Mouse (Mus musculus) ES-E14 (cell line): ENCODE measurements around the gene Vgf.

ENCODE experiments used
- MAFK ChIP-seq: IDR thresholded peaks from 2 replicates; pipeline ENCODE4 v1.6.1; 2014; ENCODE audit warnings: mild to moderate bottlenecking, low read depth, low read length, inconsistent platforms; ENCODE audit not compliant: insufficient read depth
- ZC3H11A ChIP-seq: IDR thresholded peaks from 2 replicates; pipeline ENCODE4 v1.6.1; 2012; ENCODE audit warnings: low read depth, mild to moderate bottlenecking, inconsistent platforms, low read length, borderline replicate concordance
- ZNF384 ChIP-seq: IDR thresholded peaks from 2 replicates; pipeline ENCODE4 v1.6.1; 2012; ENCODE audit warnings: low read depth, low read length, inconsistent platforms

- TF ChIP-seq ZC3H11A: no peak
- peak; percentile 60; the same call in 1 of the 2 replicates for TF ChIP-seq ZNF384
- no peak for TF ChIP-seq MAFK
Observed at GRCm38 (mm10) chr5:136999449-136999848, 26.7 kb upstream of the Vgf start.
